Mouse (Mus musculus) adrenal gland, adult 10 weeks (tissue): ENCODE data around the gene Gm15013. TPM values are rescaled to one million over a fixed set of nuclear protein-coding genes. Genes with fewer than 3 reads are reported as not detected.

Experiments used
- polyA plus RNA-seq: library from polyadenylated mRNA; stranded (reverse); fragments of 350-450 nt; fragmentation: Illumina TruSeq; extraction: RNeasy Lipid Tissue Mini Kit (QIAGEN cat#74804); gene quantifications from one replicate; pipeline ENCODE4 v1.2.3, GENCODE M21; 2014; ENCODE audit warnings: low read depth, low replicate concordance

The Gm15013 gene
- not detected for polyA plus RNA-seq

DNA sequence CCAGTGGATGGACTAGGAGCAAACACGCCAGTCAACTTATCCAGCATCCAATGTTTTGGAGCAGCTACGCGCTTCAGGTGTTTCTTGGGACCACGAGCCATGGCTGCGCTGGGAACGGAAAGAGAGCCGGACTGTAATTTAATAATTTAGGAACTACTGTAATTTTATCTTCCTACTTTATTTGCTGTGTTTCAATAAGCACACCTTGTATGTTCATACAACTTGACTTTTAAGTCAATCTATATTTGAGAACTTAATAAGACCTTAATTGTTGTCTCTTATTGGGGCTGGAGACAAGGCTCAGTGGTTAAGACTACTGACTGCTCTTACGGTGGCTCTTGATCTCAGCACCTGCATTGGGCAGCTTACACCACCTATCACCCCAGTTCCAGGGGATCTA is at the start of gene Gm15013:
Gene Gm15013, minus strand, starts transcription at position 101 of the 400 bp plus-strand sequence.

DNA sequence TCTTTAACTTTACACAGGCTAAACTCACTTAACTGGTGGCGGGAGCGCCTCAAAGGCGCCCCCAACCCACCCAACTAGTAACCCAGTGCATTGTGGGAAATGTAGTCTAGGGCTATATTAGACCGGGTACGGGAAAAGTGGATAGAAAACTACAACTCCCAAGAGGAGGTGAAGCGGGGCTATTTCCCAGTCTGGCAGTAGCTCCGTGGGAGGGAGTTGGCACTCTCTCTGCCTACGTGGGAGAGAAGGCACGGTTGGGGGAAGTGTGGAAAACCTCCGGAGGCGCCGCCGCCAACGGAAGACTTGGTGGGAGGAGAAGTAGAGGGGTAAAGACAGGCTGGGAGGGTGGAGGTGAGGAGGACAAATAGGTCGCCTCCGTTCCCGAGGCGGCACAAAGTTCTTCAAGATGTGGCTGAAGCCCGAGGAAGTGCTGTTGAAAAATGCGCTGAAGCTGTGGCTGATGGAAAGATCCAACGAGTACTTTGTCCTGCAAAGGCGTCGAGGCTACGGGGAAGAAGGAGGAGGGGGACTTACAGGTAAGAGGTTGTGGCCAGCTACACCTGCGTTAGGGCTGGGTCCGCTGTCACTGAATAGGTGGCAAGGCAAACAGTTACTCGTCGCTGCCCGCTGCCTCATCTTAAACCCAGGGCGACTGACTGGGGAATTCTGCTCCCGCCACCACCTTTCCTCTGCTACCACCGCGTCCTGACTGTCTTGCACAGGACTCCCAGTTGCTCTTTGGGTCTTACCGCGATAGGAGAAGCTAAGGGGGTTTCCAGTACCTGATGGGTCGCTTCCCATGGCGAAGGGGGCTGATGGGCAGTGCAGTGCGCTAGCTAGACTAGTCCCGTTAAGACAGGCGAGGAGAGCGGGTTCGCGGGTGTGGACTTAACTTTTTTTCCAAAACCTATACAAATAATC is 29.2 kb downstream of the Gm15013 start, which contains the start of gene Tbc1d8b:
Gene Tbc1d8b, plus strand, starts transcription at position 222 of the 921 bp plus-strand sequence.

Other genes starting within 250 kb of the Gm15013 start
- gene D330045A20Rik, start 234.1 kb downstream of the Gm15013 start, polyA plus RNA-seq, result 2.1 TPM
- 203 TPM for gene Rnf128, start 151.2 kb downstream of the Gm15013 start, polyA plus RNA-seq
- gene Tbc1d8b, start 29.5 kb downstream of the Gm15013 start, polyA plus RNA-seq, result 42.6 TPM
- not detected for gene Ripply1, start 67.9 kb upstream of the Gm15013 start, polyA plus RNA-seq
- gene Cldn2, start 86.3 kb upstream of the Gm15013 start, polyA plus RNA-seq, result not detected
- 18.5 TPM for gene Morc4, start 157.2 kb upstream of the Gm15013 start, polyA plus RNA-seq